Mouse (Mus musculus) olfactory bulb, adult 2 months (tissue): ENCODE results near the gene Scin.

Experiments
- CTCF ChIP-seq: fragments of 200-500 bp; IDR thresholded peaks from 2 replicates; pipeline ENCODE4 v1.5.1; 2012; ENCODE audit warnings: low read depth, mild to moderate bottlenecking, low read length, moderate library complexity; ENCODE audit not compliant: insufficient read depth
- POLR2A ChIP-seq: fragments of 200-500 bp; IDR thresholded peaks from 2 replicates; pipeline ENCODE4 v1.6.1; 2012; ENCODE audit warnings: mild to moderate bottlenecking, low read depth, low read length, moderate library complexity; ENCODE audit not compliant: insufficient read depth

- TF ChIP-seq CTCF = no peak
- TF ChIP-seq POLR2A = no peak
Observed at GRCm38 (mm10) chr12:40154188-40154587, 20.2 kb upstream of the Scin start.
